Mouse (Mus musculus) neural tube, embryonic 12.5 days (tissue): Measurements from ENCODE around the gene Fam178b. TPM values are rescaled to one million over a fixed set of nuclear protein-coding genes. Genes with fewer than 3 reads are reported as not detected.

Experiments used
- ATAC-seq: fragments of 200-750 bp; cut with Nextera tagmentation; 2 replicates; pipeline ENCODE4 v1.8.0; 2017; ENCODE audit warnings: low read depth, mild to moderate bottlenecking, moderate TSS enrichment, moderate library complexity; ENCODE audit not compliant: low FRiP score
- H3K27ac ChIP-seq: fragments of 300-500 bp; sonication (generic); 2 replicates; pipeline ENCODE4 v1.5.1; 2016
- H3K27me3 ChIP-seq: fragments of 300-500 bp; sonication (generic); replicated peaks from 2 replicates; pipeline ENCODE4 v1.6.1; 2016; ENCODE audit warnings: mild to moderate bottlenecking
- H3K36me3 ChIP-seq: fragments of 300-500 bp; sonication (generic); 2 replicates; pipeline ENCODE4 v1.6.1; 2016; ENCODE audit warnings: mild to moderate bottlenecking
- H3K4me1 ChIP-seq: fragments of 300-500 bp; sonication (generic); 2 replicates; pipeline ENCODE4 v1.6.1; 2016
- H3K4me2 ChIP-seq: fragments of 300-500 bp; sonication (generic); replicated peaks from 2 replicates; pipeline ENCODE4 v1.6.1; 2016; ENCODE audit warnings: mild to moderate bottlenecking
- H3K4me3 ChIP-seq: fragments of 300-500 bp; sonication (generic); 2 replicates; pipeline ENCODE4 v1.5.1; 2016
- H3K9ac ChIP-seq: fragments of 300-500 bp; sonication (generic); 2 replicates; pipeline ENCODE4 v1.6.1; 2016; ENCODE audit warnings: mild to moderate bottlenecking
- H3K9me3 ChIP-seq: fragments of 300-500 bp; sonication (generic); 2 replicates; pipeline ENCODE4 v1.6.1; 2016; ENCODE audit warnings: mild to moderate bottlenecking
- WGBS: fragments of 180-500 bp; shearing (Covaris S2); methylation state at CpG from one replicate; pipeline ENCODE4 v1.1.7; 2016; 5-methylcytosine and 5-hydroxymethylcytosine counted together
- microRNA-seq: library from miRNA; unstranded; fragments of <30 nt; microRNA quantifications from one replicate; pipeline ENCODE4, GENCODE M21; 2017
- polyA plus RNA-seq: library from polyadenylated mRNA; unstranded; fragments of >200 nt; fragmentation: Nextera tagmentation; extraction: Ambion mirVana; gene quantifications from 2 replicates; pipeline ENCODE4 v1.2.1, GENCODE M21; 2016

Gene Fam178b
- polyA plus RNA-seq, 1 experiment from 2014 or later, result 0.48 TPM

- H3K27me3 ChIP-seq, result no peaks in the 10 kb centered on the region
- peak overlapping the region; percentile 94 for H3K4me2 ChIP-seq
- H3K36me3 ChIP-seq, result peaks cover 16% of the 10 kb centered on the region
- H3K4me3 ChIP-seq, result peak overlapping the region; percentile 97
- H3K9ac ChIP-seq, result peak overlapping the region; percentile 88
- 2% methylated on average over 16 of the region's 16 CpGs for WGBS
- H3K4me1 ChIP-seq, result peaks cover 29% of the 10 kb centered on the region
- H3K9me3 ChIP-seq, result no peaks in the 10 kb centered on the region
- peak overlapping the region; percentile 96 for H3K27ac ChIP-seq
- no peak for ATAC-seq
These were observed 170.1 kb downstream of the Fam178b start for GRCm38 (mm10) chr1:36512966-36513280.

Small RNA genes lying within 50 kb of the gene (microRNA-seq; reads per million reads assigned to microRNA genes)
- not detected for gene Gm24133

Other genes starting within 250 kb of the Fam178b start
- 71.2 and 73.2 TPM in 2 replicates for gene Lman2l, start 237.9 kb downstream of the Fam178b start, polyA plus RNA-seq
- 10.1 and 10.6 TPM in 2 replicates for gene Cnnm4, start 211.6 kb downstream of the Fam178b start, polyA plus RNA-seq
- gene Cnnm3, start 171.3 kb downstream of the Fam178b start, polyA plus RNA-seq, result 3.7 and 5.3 TPM in 2 replicates
- gene Ankrd23, start 146.3 kb downstream of the Fam178b start, polyA plus RNA-seq, result 16.4 and 16.6 TPM in 2 replicates
- gene Gm42417, start 143.8 kb downstream of the Fam178b start, polyA plus RNA-seq, result 1.0 TPM in 1 of 2 replicates, not detected in the other
- gene Ankrd39, start 135.7 kb downstream of the Fam178b start, polyA plus RNA-seq, result 18.6 and 19.5 TPM in 2 replicates
- gene Sema4c, start 124.8 kb downstream of the Fam178b start, polyA plus RNA-seq, result 35.4 and 38.2 TPM in 2 replicates
- gene Cox5b, start 8.3 kb upstream of the Fam178b start, polyA plus RNA-seq, result 532 and 537 TPM in 2 replicates
- gene 4933424G06Rik, start 27.0 kb upstream of the Fam178b start, polyA plus RNA-seq, result 0.42 TPM in 1 of 2 replicates, not detected in the other
- 119 and 131 TPM in 2 replicates for gene Actr1b, start 31.2 kb upstream of the Fam178b start, polyA plus RNA-seq
- 0.17 and 0.33 TPM in 2 replicates for gene Zap70, start 78.6 kb upstream of the Fam178b start, polyA plus RNA-seq